Mouse (Mus musculus): ENCODE measurements around the gene Slc45a1.

Slc45a1 gene

GRCm38 (mm10) chr4:150656504-150656903, 4.5 kb upstream of the Slc45a1 start:
- peak; percentile 24 to 28 for DNase-seq

- peak; percentile 88 to 89 for DNase-seq
These were observed 4.0 kb upstream of the Slc45a1 start for GRCm38 (mm10) chr4:150655989-150656388.

- no peak for DNase-seq
These were observed 1.2 kb upstream of the Slc45a1 start for GRCm38 (mm10) chr4:150653072-150653599.

GRCm38 (mm10) chr4:150649327-150649726, 2.6 kb downstream of the Slc45a1 start:
- no peak for DNase-seq

- DNase-seq = no peak
These were observed 7.7 kb downstream of the Slc45a1 start for GRCm38 (mm10) chr4:150644299-150644698.

- DNase-seq = no peak
These were observed 15.3 kb downstream of the Slc45a1 start for GRCm38 (mm10) chr4:150636635-150637034.

- no peak for DNase-seq
These were observed 16.4 kb downstream of the Slc45a1 start for GRCm38 (mm10) chr4:150635568-150635967.

GRCm38 (mm10) chr4:150629266-150629665, 22.7 kb downstream of the Slc45a1 start:
- DNase-seq = no peak

GRCm38 (mm10) chr4:150625951-150626732, 25.8 kb downstream of the Slc45a1 start:
- DNase-seq = peak; percentile 88 to 89

GRCm38 (mm10) chr4:150625425-150625824, 26.5 kb downstream of the Slc45a1 start:
- DNase-seq = peak; percentile 59 to 60

- no peak for DNase-seq
These were observed 27.0 kb downstream of the Slc45a1 start for GRCm38 (mm10) chr4:150624933-150625332.

GRCm38 (mm10) chr4:150624214-150624823, 27.7 kb downstream of the Slc45a1 start:
- DNase-seq = no peak

GRCm38 (mm10) chr4:150622641-150623040, 29.3 kb downstream of the Slc45a1 start:
- no peak for DNase-seq

- DNase-seq = no peak
These were observed 33.0 kb downstream of the Slc45a1 start for GRCm38 (mm10) chr4:150619011-150619410.

- DNase-seq = no peak
These were observed 35.1 kb downstream of the Slc45a1 start for GRCm38 (mm10) chr4:150616841-150617240.

GRCm38 (mm10) chr4:150616029-150616420, 35.9 kb downstream of the Slc45a1 start:
- no peak for DNase-seq

- no peak for DNase-seq
These were observed 36.5 kb downstream of the Slc45a1 start for GRCm38 (mm10) chr4:150615251-150616028.

GRCm38 (mm10) chr4:150613715-150614114, 38.3 kb downstream of the Slc45a1 start:
- no peak for DNase-seq

GRCm38 (mm10) chr4:150608670-150609069, 43.3 kb downstream of the Slc45a1 start:
- DNase-seq = no peak

GRCm38 (mm10) chr4:150606449-150607161, 45.4 kb downstream of the Slc45a1 start:
- DNase-seq = no peak

- peak; percentile 27 to 34 for DNase-seq
These were observed 46.2 kb downstream of the Slc45a1 start for GRCm38 (mm10) chr4:150605804-150606203.

- DNase-seq = no peak
These were observed 48.5 kb downstream of the Slc45a1 start for GRCm38 (mm10) chr4:150603366-150604061.
